Mouse (Mus musculus) urinary bladder, adult 18-20 months (tissue): ENCODE results near the gene Spata2l.
"Not testable (repeated sequence)": the region's sequence is repeated elsewhere in the genome, so short reads cannot be mapped to it uniquely, and the experiment has no call there.

Source experiments
- DNase-seq, 2 experiments: peaks; one replicate each; pipeline ENCODE4 v3.0.0; 2022; ENCODE audit warnings: low spot score in 2 of 2, mixed read lengths in 2 of 2

Spata2l gene

DNA sequence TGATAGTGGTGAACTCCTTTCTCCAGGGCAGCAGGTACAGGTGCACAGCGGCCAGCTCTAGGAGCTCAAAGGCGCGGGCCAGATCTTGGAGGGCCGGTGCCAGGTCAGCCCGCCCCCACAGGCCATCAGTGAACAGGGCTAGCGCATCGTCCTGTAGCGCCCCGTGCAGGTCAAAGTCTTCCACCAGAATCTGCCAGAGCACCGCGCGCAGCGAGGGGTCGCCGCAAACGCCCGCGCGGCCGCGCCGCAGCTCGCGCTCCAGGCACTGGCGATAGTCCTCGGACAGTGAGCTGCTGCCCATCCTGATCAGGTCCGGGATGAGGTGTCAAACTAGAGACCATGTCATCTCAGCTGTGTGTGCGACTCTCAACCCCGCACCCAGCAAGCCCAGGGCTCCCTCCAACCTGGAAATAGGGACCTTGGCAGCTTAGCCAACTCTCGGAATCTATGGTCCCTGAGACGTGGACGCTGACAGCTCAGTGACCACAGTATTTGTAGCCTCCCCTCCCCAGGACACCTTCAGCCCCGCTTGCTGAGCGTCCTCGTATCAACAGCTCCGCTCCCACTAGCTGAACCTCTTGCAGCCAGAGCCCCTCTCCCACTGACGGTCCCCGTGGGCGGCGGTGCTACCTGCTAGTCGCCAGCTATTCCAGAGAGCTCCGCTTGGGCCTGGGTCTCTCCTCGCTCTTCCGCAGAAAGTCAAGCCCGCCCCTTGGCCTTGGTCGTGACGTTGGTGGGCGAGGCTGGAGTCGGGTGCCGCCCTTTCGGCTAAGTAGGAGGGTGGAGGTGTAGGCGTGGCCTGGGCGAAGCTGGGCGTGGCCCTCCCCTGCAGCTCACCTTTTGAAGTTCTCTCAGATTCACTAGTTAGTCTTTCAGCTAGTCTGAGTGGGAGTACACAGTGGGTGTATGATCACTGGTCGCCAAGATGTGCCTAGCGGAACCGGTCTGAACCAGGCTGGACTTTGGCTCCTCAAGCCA lies at the start of gene Spata2l:
TSS of gene Spata2l (minus strand) at position 714 of the 978 bp plus-strand sequence.
- DNase-seq = peak; percentile 78 to 89

DNA sequence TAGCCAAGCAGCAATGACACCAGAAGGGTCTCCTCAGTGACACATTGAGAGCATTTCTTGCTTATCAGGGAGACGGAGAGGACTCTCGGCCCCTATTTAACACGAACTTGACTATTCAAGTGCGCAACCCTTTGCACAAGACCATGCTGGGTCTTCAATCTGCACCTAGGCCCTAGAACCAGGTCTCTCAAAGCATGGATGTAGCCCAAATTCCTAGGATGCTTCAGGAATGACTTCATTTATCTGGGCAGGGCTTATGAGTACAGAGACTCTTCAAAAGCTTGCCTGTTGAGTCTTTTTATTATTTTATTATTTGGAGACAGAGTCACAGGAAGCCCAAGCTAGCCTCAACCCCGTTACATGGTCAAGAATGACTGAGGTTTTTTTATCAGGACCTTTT lies 48.5 kb upstream of the Spata2l start:
- DNase-seq = no peak

DNA sequence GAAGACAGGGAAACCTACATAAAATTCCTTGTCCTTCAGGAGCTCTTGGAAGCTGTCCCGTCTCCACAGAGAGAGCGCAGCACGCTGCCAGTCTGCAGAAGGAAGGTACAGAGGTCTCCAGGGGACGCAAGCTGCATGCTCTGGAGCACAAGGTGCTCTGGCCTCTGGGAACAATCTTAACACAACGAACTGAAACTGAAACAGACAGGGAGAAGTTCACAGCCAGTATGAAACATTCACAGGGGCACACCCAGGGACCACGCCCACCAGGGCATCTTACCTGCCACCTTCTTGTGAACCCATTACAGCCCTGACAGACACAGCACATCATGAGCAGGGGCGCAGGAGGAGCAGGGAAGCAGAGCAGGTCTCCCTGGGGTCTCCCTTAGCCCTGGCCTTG lies 48.0 kb upstream of the Spata2l start:
- DNase-seq = no peak

DNA sequence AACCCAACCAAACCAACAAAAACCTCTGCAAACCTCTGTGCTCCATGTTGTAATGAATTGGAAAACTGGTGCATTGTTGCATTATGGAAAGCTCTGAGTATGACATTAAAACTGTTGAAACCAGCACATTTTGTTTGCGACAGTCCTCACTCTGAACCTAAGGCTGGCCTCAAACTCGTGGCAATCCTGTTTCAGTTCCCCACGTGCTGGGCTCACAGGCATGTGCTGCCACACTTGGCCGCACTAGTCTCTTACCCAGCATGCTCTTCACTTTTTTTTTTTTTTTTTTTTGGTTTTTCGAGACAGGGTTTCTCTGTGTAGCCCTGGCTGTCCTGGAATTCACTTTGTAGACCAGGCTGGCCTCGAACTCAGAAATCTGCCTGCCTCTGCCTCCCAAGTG lies 47.0 kb upstream of the Spata2l start:
- DNase-seq = not testable (repeated sequence)

DNA sequence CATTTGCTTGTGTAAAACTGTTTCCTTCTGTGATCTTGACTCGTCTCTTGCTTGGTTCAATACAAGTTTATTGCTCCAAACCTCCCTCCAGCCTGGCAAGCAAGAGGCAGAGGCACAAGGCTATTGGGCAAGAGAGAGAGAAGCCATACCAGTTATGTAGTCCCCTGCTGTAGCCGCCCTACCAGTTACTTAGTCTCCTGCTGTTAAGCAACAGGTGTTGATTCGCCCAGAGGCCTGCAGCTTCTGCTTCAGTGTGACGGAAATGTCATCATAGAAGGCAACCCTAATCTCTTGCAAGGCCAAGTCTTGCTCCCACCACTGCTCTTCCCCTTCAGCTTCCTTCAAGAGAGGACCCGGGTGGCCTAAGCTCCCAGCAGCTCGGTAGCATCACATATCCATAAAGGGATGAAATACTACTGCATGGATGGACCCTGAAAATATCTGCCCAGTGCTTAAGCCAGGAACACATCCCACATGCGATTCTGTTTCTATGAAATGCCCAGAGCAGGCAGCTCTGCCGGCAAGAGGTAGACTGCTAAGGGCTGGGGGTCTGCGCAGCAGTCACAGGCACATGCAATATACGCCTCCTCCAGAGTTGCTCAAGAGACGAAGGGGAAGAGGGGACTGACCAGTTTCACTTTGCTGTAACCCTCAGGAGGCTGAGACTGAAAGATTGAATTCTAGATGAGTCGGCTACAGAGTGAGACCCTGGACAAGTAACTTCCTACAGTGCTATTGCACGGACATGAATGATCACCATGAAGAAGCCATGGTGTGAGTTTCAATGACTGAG lies 44.5 kb upstream of the Spata2l start:
- DNase-seq = no peak

DNA sequence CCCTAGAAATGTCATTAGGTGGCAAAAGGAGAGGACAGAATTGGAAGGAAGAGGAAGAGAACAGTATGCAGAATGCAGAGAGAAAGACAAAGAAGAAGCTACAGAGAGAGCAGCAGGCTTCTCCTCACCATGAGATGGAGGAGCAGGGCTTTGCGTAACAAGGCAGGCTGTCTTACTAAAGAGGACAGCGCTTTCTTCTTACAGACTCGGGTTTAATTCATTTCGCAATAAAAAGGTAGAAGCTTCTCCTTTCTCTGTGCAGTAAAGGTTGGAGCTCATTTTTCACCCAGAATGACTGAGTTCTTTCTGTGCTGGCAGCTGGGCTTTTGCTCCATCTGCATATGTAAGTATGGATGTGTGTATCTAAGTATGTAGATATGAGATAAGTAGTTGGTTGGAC lies 43.8 kb upstream of the Spata2l start:
- DNase-seq = no peak

DNA sequence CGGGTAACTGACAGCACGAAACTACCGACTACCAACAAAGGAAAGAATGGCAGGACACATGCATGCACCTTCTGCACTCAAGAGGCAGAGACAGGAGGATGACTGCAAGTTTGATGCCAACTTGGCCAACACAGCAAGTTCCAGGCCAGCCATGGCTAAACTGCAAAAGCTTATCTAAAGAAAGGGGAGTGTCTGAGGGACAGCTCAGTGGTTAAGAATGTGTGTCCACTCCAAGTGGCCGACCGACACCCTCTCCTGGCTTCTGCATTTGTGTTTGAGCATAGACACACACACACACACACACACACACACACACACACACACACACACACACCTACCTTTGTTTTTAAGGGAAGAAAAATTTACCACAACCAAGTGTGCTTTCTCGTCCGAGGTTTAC lies 42.4 kb upstream of the Spata2l start:
- DNase-seq = no peak

DNA sequence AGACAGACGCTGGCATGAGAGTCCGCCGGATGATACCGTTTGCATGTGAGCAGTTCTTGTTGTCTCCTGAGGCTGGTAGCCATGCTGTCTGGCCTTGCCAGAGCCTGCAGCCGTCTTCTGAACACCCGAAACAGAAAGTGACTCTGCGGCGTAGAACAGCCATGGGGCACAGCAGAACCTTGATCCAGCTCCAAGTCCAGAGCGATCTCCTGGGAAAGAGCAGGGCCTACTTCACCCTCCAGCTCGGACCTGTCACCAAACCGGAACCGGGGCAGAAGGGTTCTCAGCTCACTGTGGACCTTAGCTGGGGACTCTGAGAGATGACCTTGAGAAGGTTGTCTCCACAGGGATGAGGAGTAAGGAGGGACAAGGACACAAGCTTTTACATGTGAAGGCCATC lies 39.1 kb upstream of the Spata2l start:
- no peak for DNase-seq

GRCm38 (mm10) chr8:123274447-123274846 lies 38.4 kb upstream of the Spata2l start:
- no peak for DNase-seq

DNA sequence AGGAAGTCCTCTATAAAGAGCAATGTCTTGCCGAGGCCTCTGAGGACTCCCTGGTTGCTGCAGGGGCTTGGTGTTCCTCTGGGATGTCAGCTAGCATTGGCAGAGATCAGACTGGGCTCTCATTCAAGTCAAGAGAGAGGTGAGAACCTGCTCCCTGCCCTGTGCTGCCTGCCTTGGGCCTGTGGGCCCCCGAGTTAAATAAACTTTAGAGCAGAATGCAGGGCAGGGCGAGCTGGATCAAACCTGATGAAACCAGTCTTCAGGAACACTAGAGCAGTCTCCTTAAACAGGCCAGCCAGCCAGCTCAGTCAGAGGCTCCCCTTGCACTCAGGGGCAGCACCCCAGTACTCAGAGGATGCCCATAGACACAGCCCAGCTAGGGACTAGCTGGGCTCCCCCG lies 35.9 kb upstream of the Spata2l start:
- no peak for DNase-seq

- no peak for DNase-seq
Observed at GRCm38 (mm10) chr8:123271147-123271546, 35.1 kb upstream of the Spata2l start.

GRCm38 (mm10) chr8:123267926-123268656 lies 32.1 kb upstream of the Spata2l start:
- no peak for DNase-seq

GRCm38 (mm10) chr8:123257593-123257992 lies 21.6 kb upstream of the Spata2l start:
- not testable (repeated sequence) for DNase-seq

DNA sequence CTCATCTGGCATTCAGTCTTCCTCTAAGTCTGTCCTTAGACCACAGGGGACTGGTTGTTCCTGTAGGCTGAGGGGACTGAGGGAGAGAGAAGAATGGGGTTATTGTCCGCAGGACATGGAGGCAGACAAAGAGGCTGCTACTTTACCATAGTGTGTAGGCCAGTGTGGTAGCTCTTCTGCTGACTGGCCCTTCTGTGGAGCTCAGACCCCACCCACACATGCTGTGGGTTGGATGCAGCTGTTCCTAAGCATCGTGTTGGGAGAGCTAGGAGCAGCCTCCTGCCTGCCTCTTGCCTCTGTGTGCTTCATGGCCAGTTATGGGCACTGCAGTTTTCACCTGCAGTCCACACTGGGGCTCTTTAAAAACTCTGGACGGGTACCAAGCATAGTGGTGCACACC lies 21.1 kb upstream of the Spata2l start:
- DNase-seq = no peak

DNA sequence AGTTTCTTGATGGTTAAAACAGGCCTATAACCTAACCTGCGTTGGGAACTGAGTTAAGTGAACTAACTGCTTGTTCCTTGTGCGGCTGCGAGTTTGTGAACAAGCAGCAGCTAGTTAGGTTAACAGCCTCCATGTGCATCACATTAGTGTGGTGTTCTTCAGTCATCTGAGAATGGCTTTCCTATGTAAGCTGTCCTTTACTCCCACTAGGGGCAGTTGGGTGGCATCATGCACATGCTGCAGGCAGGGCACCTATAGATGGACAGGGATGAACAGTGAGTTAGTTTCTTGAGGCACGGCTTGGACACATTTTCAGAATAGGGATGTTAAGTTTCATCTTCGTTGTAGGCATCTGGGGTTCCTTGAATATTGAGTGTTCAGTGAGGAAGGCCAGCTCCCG lies 19.1 kb upstream of the Spata2l start:
- no peak for DNase-seq

DNA sequence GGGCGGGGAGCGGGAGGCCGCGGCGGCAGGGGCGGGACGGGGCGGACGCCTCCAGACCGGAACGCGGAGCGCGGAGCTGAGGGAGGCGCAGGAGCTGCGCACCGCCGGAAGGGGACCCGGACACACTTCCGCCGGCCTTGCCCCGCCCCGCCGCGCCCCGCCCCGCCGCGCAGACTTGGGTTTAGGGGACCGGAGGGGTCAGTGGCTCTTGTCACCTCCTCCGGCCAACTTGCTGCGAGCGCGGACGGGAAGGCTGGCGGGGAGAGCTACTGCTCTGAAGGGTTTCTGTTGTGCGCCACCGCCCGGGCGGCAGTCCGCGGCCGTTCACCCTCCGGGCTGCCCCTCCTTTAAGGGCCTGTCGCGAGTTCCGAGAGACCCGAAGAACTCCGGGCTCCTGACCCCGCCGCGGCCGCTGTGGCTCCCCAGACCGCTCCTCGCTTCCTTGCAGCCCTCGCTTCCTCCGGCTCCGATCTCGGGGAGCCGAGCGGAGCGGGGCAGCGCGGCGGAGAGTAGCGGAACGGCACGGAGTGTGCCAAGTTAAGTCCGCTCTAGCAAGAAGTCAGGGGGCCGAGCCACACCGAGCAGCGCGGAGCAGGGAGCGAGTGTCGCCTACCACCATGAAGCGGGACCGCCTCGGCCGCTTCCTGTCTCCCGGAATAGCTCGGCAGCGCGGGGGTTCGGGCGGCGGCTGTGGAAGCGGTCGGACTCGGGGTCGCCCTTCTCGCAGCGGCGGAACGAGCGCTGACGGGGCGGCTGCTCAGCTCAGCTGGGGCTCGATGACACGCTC lies 18.3 kb upstream of the Spata2l start, which contains the start of the genes Zfp276 and Vps9d1:
TSS of gene Zfp276 (plus strand) at position 97 of the 787 bp plus-strand sequence.
TSS of gene Vps9d1 (minus strand) at position 250 of the 787 bp plus-strand sequence.
- peak; percentile 73 to 80 for DNase-seq

DNA sequence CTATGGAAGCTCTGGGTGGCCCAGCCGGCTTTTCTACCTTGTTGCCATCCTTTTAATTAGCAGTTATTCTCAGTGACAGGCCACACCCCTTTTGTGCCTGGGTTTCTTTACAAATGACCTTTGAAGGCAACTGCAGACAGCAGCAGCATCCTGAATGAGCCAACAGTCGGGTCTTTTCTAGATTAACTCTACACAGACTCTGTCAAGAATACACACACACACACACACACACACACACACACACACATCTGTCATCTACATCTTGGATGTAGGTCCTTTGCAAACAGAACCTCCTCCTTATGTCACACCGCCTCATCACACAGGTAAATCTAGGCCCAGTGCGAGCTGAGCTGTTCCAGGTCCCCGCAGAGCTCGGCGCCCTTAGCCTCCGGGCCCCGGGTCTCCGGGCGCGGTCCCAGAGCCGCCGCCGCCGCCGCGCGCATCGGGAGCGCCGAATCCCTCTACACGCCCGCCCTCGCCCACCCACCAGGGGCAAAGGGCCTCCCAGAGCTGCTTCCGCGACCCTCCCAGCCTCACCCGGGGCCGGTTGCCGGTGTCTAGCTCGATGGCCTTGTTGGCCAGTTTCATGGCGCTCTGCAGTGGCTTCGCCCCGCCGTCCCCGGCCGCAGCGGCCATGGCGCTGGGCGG lies 17.5 kb upstream of the Spata2l start:
- no peak for DNase-seq

- DNase-seq = no peak
Observed at GRCm38 (mm10) chr8:123252925-123253324, 16.9 kb upstream of the Spata2l start.

DNA sequence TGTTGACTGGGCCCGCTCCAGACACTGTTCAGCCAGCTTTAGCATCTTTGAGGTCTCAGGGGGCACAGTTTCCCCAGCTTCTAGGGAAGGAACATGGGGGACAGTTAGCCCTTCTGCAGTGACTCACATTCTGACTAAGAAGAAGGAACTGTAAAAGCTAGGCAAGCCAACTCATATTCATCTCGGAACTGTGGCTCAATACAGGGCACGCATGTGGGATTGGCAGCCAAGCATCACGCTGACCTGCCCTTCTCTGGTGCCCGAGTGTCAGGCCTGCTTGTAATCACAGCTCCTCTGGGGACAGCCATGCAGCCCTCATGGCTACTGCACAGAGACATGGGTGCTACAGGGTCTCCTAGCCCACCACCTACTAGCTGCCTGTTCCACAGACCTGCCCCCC lies 14.9 kb upstream of the Spata2l start:
- no peak for DNase-seq

DNA sequence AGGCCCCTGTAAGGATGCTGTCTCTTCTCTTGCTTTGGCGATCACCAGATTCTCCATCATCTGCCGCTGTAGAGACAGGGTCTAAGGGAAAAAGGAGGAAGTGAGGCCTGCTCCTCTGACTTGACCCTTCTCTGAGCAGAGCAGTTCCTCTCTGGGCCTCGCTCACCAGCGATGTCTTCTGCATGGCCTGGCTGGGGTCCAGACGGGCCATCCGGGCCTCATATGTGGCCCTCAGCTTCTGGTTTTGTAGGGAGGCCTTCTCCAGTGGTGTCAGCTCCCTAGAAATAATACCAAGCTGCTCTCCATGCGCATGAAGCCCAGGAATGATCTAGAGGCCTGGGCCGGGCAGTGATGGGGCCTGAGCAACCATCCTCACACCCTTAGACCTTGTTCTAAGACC lies 12.6 kb upstream of the Spata2l start:
- DNase-seq = no peak
